Mouse (Mus musculus): Measurements from ENCODE around the gene Tsacc.
"Not testable (repeated sequence)": the region's sequence is repeated elsewhere in the genome, so short reads cannot be mapped to it uniquely, and the experiment has no call there.

Tsacc gene

GRCm38 (mm10) chr3:88296561-88297318 is at the start of gene Tsacc, which contains the start of gene Cct3:
TSS of gene Tsacc (minus strand) at chr3:88296999.
TSS of gene Cct3 (plus strand) at chr3:88297116.
- peak; percentile 95 for DNase-seq

- no peak for DNase-seq
Observed at GRCm38 (mm10) chr3:88339006-88339405, 42.2 kb upstream of the Tsacc start.

- no peak for DNase-seq
Observed at GRCm38 (mm10) chr3:88338316-88338715, 41.5 kb upstream of the Tsacc start.

- no peak for DNase-seq
Observed at GRCm38 (mm10) chr3:88337367-88338020, 40.7 kb upstream of the Tsacc start.

- peak; percentile 98 for DNase-seq
Observed at GRCm38 (mm10) chr3:88336058-88337013, 39.5 kb upstream of the Tsacc start, which contains the start of the genes Tmem79 and Smg5. TSS of gene Tmem79 (minus strand) at chr3:88336148. TSS of gene Smg5 (plus strand) at chr3:88336260.

GRCm38 (mm10) chr3:88335436-88336053 is 38.7 kb upstream of the Tsacc start:
- peak; percentile 57 for DNase-seq

- no peak for DNase-seq
Observed at GRCm38 (mm10) chr3:88334902-88335435, 38.2 kb upstream of the Tsacc start.

GRCm38 (mm10) chr3:88334029-88334658 is 37.3 kb upstream of the Tsacc start:
- peak; percentile 29 for DNase-seq

GRCm38 (mm10) chr3:88331282-88331681 is 34.5 kb upstream of the Tsacc start:
- peak; percentile 43 for DNase-seq

- no peak for DNase-seq
Observed at GRCm38 (mm10) chr3:88328956-88329355, 32.2 kb upstream of the Tsacc start.

GRCm38 (mm10) chr3:88324951-88325405 is 28.2 kb upstream of the Tsacc start, which contains the start of gene Glmp:
TSS of gene Glmp (plus strand) at chr3:88325023.
- DNase-seq: peak; percentile 80

- DNase-seq: no peak
Observed at GRCm38 (mm10) chr3:88299172-88299571, 2.4 kb upstream of the Tsacc start.

- no peak for DNase-seq
Observed at GRCm38 (mm10) chr3:88297321-88297851, 587 bp upstream of the Tsacc start.

- DNase-seq: no peak
Observed at GRCm38 (mm10) chr3:88296110-88296560, 664 bp downstream of the Tsacc start.

GRCm38 (mm10) chr3:88295272-88295671 is 1.5 kb downstream of the Tsacc start:
- DNase-seq: not testable (repeated sequence)

- peak; percentile 17 for DNase-seq
Observed at GRCm38 (mm10) chr3:88291970-88292369, 4.8 kb downstream of the Tsacc start.

GRCm38 (mm10) chr3:88288133-88288713 is 8.6 kb downstream of the Tsacc start:
- DNase-seq: not testable (repeated sequence)

GRCm38 (mm10) chr3:88287110-88287509 is 9.7 kb downstream of the Tsacc start, which contains the start of gene Gm38392:
TSS of gene Gm38392 (minus strand) at chr3:88287210.
- DNase-seq: no peak

GRCm38 (mm10) chr3:88285565-88285895 is 11.3 kb downstream of the Tsacc start:
- not testable (repeated sequence) for DNase-seq

- DNase-seq: not testable (repeated sequence)
Observed at GRCm38 (mm10) chr3:88284815-88285564, 11.8 kb downstream of the Tsacc start.
